Comparison of ENCODE assay signal across 9 mouse cellular contexts in genomic region chr5:143236036-143236435, GRCm38 (mm10). TPM values are rescaled to one million over a fixed set of nuclear protein-coding genes. Genes with fewer than 3 reads are reported as not detected.
A peak's percentile ranks its signal among the peaks of the same experiment; 100 is the strongest.
DNase-seq lines count a peak whose midpoint lies in the region; ATAC-seq and TF ChIP-seq lines count a peak whose summit lies in the region.
"Had no signal": no experiment of that assay in that cellular context is flagged by ENCODE, and none has a peak within 500 bp of the region (broad histone marks: within the 10 kb centered on the region; RNA-seq: fewer than 3 reads in every experiment).

No protein-coding gene starts in this region.

- no peak for ATAC-seq in embryonic facial prominence, embryonic 12.5 days (ENCODE audit: insufficient number of reproducible peaks, insufficient read depth, low FRiP score, low TSS enrichment)
- ATAC-seq in intestine, embryonic 15.5 days = no peak

- H3K4me2 ChIP-seq in embryonic facial prominence, embryonic 12.5 days (replicated peaks) = peak overlapping the region; percentile 79
- peak overlapping the region; percentile 88 for H3K4me2 ChIP-seq in intestine, embryonic 15.5 days (replicated peaks)
- peak overlapping the region; percentile 90 for H3K4me2 ChIP-seq in myocyte (ENCODE audit: low read depth)

- TF ChIP-seq CTCF in layer of hippocampus, adult 2 months (conservative IDR thresholded peaks at IDR 0.05) = no peak

- WGBS in embryonic facial prominence, embryonic 12.5 days = 44% methylated on average over 9 of the region's 9 CpGs
- 38% methylated on average over 9 of the region's 9 CpGs for WGBS in intestine, embryonic 15.5 days

- peaks cover 40% of the 10 kb centered on the region for H3K36me3 ChIP-seq in embryonic facial prominence, embryonic 12.5 days
- H3K36me3 ChIP-seq in intestine, embryonic 15.5 days = peaks cover 11% of the 10 kb centered on the region
- peaks cover 10% of the 10 kb centered on the region for H3K36me3 ChIP-seq in myocyte (ENCODE audit: control insufficient read depth, insufficient read depth)

- no peak for DNase-seq in layer of hippocampus, adult 2 months (ENCODE audit: low spot score in 2 of 2)
- DNase-seq in layer of hippocampus, adult 9-10 months (ENCODE audit: low spot score) = no peak
- DNase-seq in thymus, postnatal 25 days = no peak
- DNase-seq in urinary bladder, postnatal 4 days (ENCODE audit: low spot score in 2 of 2) = no peak
- no peak for DNase-seq in ovary, postnatal 14 days (ENCODE audit: low spot score)

- peaks cover 11% of the 10 kb centered on the region for H3K4me1 ChIP-seq in embryonic facial prominence, embryonic 12.5 days
- H3K4me1 ChIP-seq in intestine, embryonic 15.5 days (replicated peaks) = peaks cover 5% of the 10 kb centered on the region; the same call in 1 of the 2 replicates

- H3K27me3 ChIP-seq in embryonic facial prominence, embryonic 12.5 days = no peaks in the 10 kb centered on the region
- H3K27me3 ChIP-seq in intestine, embryonic 15.5 days (replicated peaks) = no peaks in the 10 kb centered on the region
- H3K27me3 ChIP-seq in myocyte (ENCODE audit: control insufficient read depth, insufficient read depth, insufficient read length) = no peaks in the 10 kb centered on the region

- H3K27ac ChIP-seq in layer of hippocampus, adult 2 months = peak overlapping the region; percentile 92; the same call in 1 of the 2 replicates
- no peak overlapping the region for H3K27ac ChIP-seq in embryonic facial prominence, embryonic 12.5 days
- no peak overlapping the region for H3K27ac ChIP-seq in intestine, embryonic 15.5 days

- peak overlapping the region; percentile 88 for H3K9ac ChIP-seq in embryonic facial prominence, embryonic 12.5 days
- peak overlapping the region; percentile 97 for H3K9ac ChIP-seq in intestine, embryonic 15.5 days

- peak overlapping the region; percentile 75 for H3K4me3 ChIP-seq in layer of hippocampus, adult 2 months
- H3K4me3 ChIP-seq in embryonic facial prominence, embryonic 12.5 days = peak overlapping the region; percentile 75
- peak overlapping the region; percentile 95 for H3K4me3 ChIP-seq in intestine, embryonic 15.5 days (replicated peaks)
- H3K4me3 ChIP-seq in myocyte = peak overlapping the region; percentile 50

- TF ChIP-seq POLR2A in myocyte (IDR thresholded peaks at IDR 0.05; ENCODE audit: insufficient read length, low read depth) = no peak

- H3K9me3 ChIP-seq in embryonic facial prominence, embryonic 12.5 days = no peaks in the 10 kb centered on the region
- no peaks in the 10 kb centered on the region for H3K9me3 ChIP-seq in intestine, embryonic 15.5 days

- peaks cover 17% of the 10 kb centered on the region for H3K79me2 ChIP-seq in myocyte (ENCODE audit: control insufficient read depth, insufficient read depth)

- H3ac ChIP-seq in myocyte (ENCODE audit: control insufficient read depth, insufficient read length) = peak overlapping the region; percentile 98

TF ChIP-seq in myocyte, 11 proteins besides CTCF, POLR2A, EP300 and RAD21:
- TF ChIP-seq TCF12 (IDR thresholded peaks at IDR 0.05; ENCODE audit: insufficient read depth, poor library complexity, severe bottlenecking) = no peak
- no peak for TF ChIP-seq MAX (IDR thresholded peaks at IDR 0.05; ENCODE audit: low read depth)
- TF ChIP-seq SRF (IDR thresholded peaks at IDR 0.05; ENCODE audit: control insufficient read depth, insufficient read length, low read depth) = no peak
- TF ChIP-seq MYOD1 (IDR thresholded peaks at IDR 0.05; ENCODE audit: control insufficient read depth in 1 of 3, insufficient read length in 2 of 3, low read depth in 2 of 3) = no peak
- TF ChIP-seq POLR2AphosphoS2 (IDR thresholded peaks at IDR 0.05; ENCODE audit: insufficient read length, low read depth) = no peak
- TF ChIP-seq TCF3 (IDR thresholded peaks at IDR 0.05; ENCODE audit: insufficient read length, low read depth) = no peak
- no peak for TF ChIP-seq REST (IDR thresholded peaks at IDR 0.05; ENCODE audit: insufficient read depth, insufficient read length)
- no peak for TF ChIP-seq USF1 (IDR thresholded peaks at IDR 0.05; ENCODE audit: low read depth)
- no peak for TF ChIP-seq MYOG (IDR thresholded peaks at IDR 0.05; ENCODE audit: control insufficient read depth in 1 of 3, insufficient read depth in 1 of 3, insufficient read length in 2 of 3, low read depth in 2 of 3)
- no peak for TF ChIP-seq E2F4 (IDR thresholded peaks at IDR 0.05; ENCODE audit: insufficient read depth)
- no peak for TF ChIP-seq CEBPB (IDR thresholded peaks at IDR 0.05; ENCODE audit: insufficient read depth, poor library complexity, severe bottlenecking)
TF ChIP-seq in myocyte: peak in this region for 0.

RNA-seq across cellular contexts. Expression of gene Zfp12, which starts 1.1 kb away (rescaled TPM):
- total RNA-seq in layer of hippocampus, adult 2 months (2021) = 10 to 100 TPM; 33.8 to 36.1 TPM
- polyA plus RNA-seq in embryonic facial prominence, embryonic 12.5 days (2016; fragmentation: Nextera tagmentation; extraction: Ambion mirVana) = 26.6 and 27.2 TPM in 2 replicates
- 9.8 and 10.2 TPM in 2 replicates for polyA plus RNA-seq in intestine, embryonic 15.5 days (2015; fragmentation: Nextera tagmentation; extraction: Ambion mirVana)
- polyA plus RNA-seq in myocyte (2012; fragmentation: generic; extraction: Trizol) = 4.5 TPM

RNA-seq across cellular contexts. Expression of gene Spdye4a, which starts 9.3 kb away (rescaled TPM):
- total RNA-seq in layer of hippocampus, adult 2 months (2021) = not detected
- polyA plus RNA-seq in embryonic facial prominence, embryonic 12.5 days (2016; fragmentation: Nextera tagmentation; extraction: Ambion mirVana) = not detected in 2 replicates
- polyA plus RNA-seq in intestine, embryonic 15.5 days (2015; fragmentation: Nextera tagmentation; extraction: Ambion mirVana) = not detected in 2 replicates
- not detected for polyA plus RNA-seq in myocyte (2012; fragmentation: generic; extraction: Trizol)
- total RNA-seq: gastrocnemius, adult 18-20 months had no signal

RNA-seq across cellular contexts. Expression of gene Zfp316, which starts 33.8 kb away (rescaled TPM):
- 10 to 100 TPM; 24.0 to 24.3 TPM for total RNA-seq in layer of hippocampus, adult 2 months (2021)
- 9.7 and 10.1 TPM in 2 replicates for polyA plus RNA-seq in embryonic facial prominence, embryonic 12.5 days (2016; fragmentation: Nextera tagmentation; extraction: Ambion mirVana)
- 2.2 and 2.4 TPM in 2 replicates for polyA plus RNA-seq in intestine, embryonic 15.5 days (2015; fragmentation: Nextera tagmentation; extraction: Ambion mirVana)
- polyA plus RNA-seq in myocyte (2012; fragmentation: generic; extraction: Trizol) = 6.1 TPM

RNA-seq across cellular contexts. Expression of gene Spdye4b, which starts 55.2 kb away (rescaled TPM):
- total RNA-seq in layer of hippocampus, adult 2 months (2021) = not detected
- polyA plus RNA-seq in embryonic facial prominence, embryonic 12.5 days (2016; fragmentation: Nextera tagmentation; extraction: Ambion mirVana) = not detected in 2 replicates
- polyA plus RNA-seq in intestine, embryonic 15.5 days (2015; fragmentation: Nextera tagmentation; extraction: Ambion mirVana) = not detected in 2 replicates
- polyA plus RNA-seq in myocyte (2012; fragmentation: generic; extraction: Trizol) = not detected
- total RNA-seq: gastrocnemius, adult 18-20 months had no signal

RNA-seq across cellular contexts. Expression of gene Rbak, which starts 55.5 kb away (rescaled TPM):
- 10 to 100 TPM; 15.2 to 17.4 TPM for total RNA-seq in layer of hippocampus, adult 2 months (2021)
- 19.3 TPM in 2 replicates for polyA plus RNA-seq in embryonic facial prominence, embryonic 12.5 days (2016; fragmentation: Nextera tagmentation; extraction: Ambion mirVana)
- 7.0 and 8.4 TPM in 2 replicates for polyA plus RNA-seq in intestine, embryonic 15.5 days (2015; fragmentation: Nextera tagmentation; extraction: Ambion mirVana)
- 3.1 TPM for polyA plus RNA-seq in myocyte (2012; fragmentation: generic; extraction: Trizol)
